Mouse (Mus musculus) liver, embryonic 14.5 days (tissue): Measurements from ENCODE around the gene Lnx1.

Experiments used
- CTCF ChIP-seq: IDR thresholded peaks from 2 replicates; pipeline ENCODE4 v1.5.1; 2016; ENCODE audit warnings: antibody characterized with exemption, low read depth, control low read depth
- EP300 ChIP-seq: IDR thresholded peaks from 2 replicates; pipeline ENCODE4 v1.6.1; 2016; ENCODE audit warnings: antibody characterized with exemption, low read depth

- TF ChIP-seq CTCF (no peak), EP300 (no peak)
Observed at GRCm38 (mm10) chr5:74633453-74633852, 69.3 kb downstream of the Lnx1 start.
